Mouse (Mus musculus): ENCODE measurements around the gene Iqcj. TPM values are rescaled to one million over a fixed set of nuclear protein-coding genes. Genes with fewer than 3 reads are reported as not detected.

Iqcj gene
- polyA plus RNA-seq (2014; fragmentation: Nextera tagmentation; extraction: Ambion mirVana) = not detected in 2 replicates

DNA sequence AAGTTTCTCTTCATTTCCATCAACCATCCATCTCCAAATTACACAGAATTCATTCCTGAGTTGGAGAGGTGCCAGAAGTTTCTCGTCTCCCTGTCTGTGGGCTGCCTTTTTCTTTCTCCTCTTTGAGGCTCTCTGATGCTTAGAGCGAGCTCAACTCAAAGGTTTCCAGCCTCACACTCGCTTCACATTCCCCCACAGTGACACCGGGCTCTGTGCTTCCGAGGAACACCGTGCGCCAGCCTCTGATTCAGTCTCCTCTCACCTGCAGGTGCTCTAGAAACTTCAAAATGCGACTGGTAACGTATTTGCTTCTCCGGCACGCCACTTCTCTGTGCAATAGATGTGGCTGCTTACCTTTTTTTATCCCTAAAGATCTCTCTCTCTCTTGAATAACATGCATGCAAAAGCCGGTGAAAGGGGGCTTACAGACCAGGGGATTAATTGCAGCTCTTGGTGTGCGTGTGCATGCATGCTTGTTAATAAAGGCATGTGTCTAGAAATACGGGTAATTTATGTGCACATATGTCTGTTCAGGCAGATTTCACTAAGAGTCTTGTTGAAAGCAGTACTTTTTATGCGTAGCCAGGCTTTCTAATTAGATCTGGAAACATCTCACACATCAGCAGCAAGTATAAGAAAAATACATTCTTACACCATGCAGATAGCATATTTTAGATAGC lies at the start of gene Iqcj, which contains the start of gene Iqschfp:
Gene Iqcj (plus strand): TSS at position 195 of the 680 bp plus-strand sequence.
Gene Iqschfp (plus strand): TSS at position 207 of the 680 bp plus-strand sequence.
- Histone ChIP-seq H3K27ac (ENCODE audit: low read depth, low read length) (no peak within 1 kb of the TSS), H3K4me2 (no peak within 1 kb of the TSS), H3K36me3 (ENCODE audit: control insufficient read depth, insufficient read depth, low read length) (no peaks in the 10 kb centered on the region), H3K4me1 (ENCODE audit: control insufficient read depth, insufficient read depth, low read length) (no peaks in the 10 kb centered on the region), H3K9me3 (replicated peaks; ENCODE audit: control insufficient read depth, low read length) (no peaks in the 10 kb centered on the region), H3K27me3 (ENCODE audit: control insufficient read depth, insufficient read depth, low read length) (no peaks in the 10 kb centered on the region), H3K9ac (ENCODE audit: low read depth, low read length) (no peak within 1 kb of the TSS), H3K4me3 (ENCODE audit: low read depth, low read length) (no peak within 1 kb of the TSS)
- no peak for ATAC-seq (replicated peaks; ENCODE audit: insufficient number of reproducible peaks, low FRiP score, low TSS enrichment)
- WGBS (ENCODE audit: insufficient replicate concordance) = 70% methylated on average over 15 of the region's 15 CpGs

- Histone ChIP-seq H3K27ac (ENCODE audit: low read depth, low read length) (no peak overlapping the region), H3K9me3 (replicated peaks; ENCODE audit: control insufficient read depth, low read length) (no peaks in the 10 kb centered on the region), H3K4me2 (no peak overlapping the region), H3K36me3 (ENCODE audit: control insufficient read depth, insufficient read depth, low read length) (no peaks in the 10 kb centered on the region), H3K4me3 (ENCODE audit: low read depth, low read length) (no peak overlapping the region), H3K27me3 (ENCODE audit: control insufficient read depth, insufficient read depth, low read length) (no peaks in the 10 kb centered on the region), H3K4me1 (ENCODE audit: control insufficient read depth, insufficient read depth, low read length) (no peaks in the 10 kb centered on the region), H3K9ac (ENCODE audit: low read depth, low read length) (no peak overlapping the region)
- ATAC-seq (replicated peaks; ENCODE audit: insufficient number of reproducible peaks, low FRiP score, low TSS enrichment) = no peak
- 80% methylated on average over 5 of the region's 5 CpGs for WGBS (ENCODE audit: insufficient replicate concordance)
Measured at GRCm38 (mm10) chr3:67852397-67852796, 39.6 kb upstream of the Iqcj start.

DNA sequence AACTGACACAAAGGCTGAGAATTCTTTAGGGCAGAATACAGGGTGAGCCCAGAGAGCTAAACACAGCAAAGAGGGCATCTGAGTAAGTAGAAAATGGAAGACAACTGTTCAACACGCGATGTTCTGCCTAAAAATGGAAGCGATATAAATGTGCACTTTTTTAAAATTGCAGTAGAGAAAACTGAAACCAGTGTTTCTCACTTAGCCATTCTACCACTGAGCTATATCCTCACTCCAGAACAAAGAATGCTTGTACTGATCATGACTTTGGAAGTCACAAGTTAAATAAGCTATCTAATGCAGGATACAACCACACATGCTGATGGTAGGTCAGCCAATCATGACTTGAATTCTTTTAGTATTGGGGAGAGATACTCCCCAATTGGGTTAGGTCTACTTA lies 30.5 kb upstream of the Iqcj start:
- Histone ChIP-seq H3K4me1 (ENCODE audit: control insufficient read depth, insufficient read depth, low read length) (no peaks in the 10 kb centered on the region), H3K27ac (ENCODE audit: low read depth, low read length) (no peak overlapping the region), H3K4me3 (ENCODE audit: low read depth, low read length) (no peak overlapping the region), H3K4me2 (no peak overlapping the region), H3K36me3 (ENCODE audit: control insufficient read depth, insufficient read depth, low read length) (no peaks in the 10 kb centered on the region), H3K9ac (ENCODE audit: low read depth, low read length) (no peak overlapping the region), H3K27me3 (ENCODE audit: control insufficient read depth, insufficient read depth, low read length) (no peaks in the 10 kb centered on the region), H3K9me3 (replicated peaks; ENCODE audit: control insufficient read depth, low read length) (no peaks in the 10 kb centered on the region)
- WGBS (ENCODE audit: insufficient replicate concordance) = 75% methylated on average over 3 of the region's 3 CpGs
- no peak for ATAC-seq (replicated peaks; ENCODE audit: insufficient number of reproducible peaks, low FRiP score, low TSS enrichment)

DNA sequence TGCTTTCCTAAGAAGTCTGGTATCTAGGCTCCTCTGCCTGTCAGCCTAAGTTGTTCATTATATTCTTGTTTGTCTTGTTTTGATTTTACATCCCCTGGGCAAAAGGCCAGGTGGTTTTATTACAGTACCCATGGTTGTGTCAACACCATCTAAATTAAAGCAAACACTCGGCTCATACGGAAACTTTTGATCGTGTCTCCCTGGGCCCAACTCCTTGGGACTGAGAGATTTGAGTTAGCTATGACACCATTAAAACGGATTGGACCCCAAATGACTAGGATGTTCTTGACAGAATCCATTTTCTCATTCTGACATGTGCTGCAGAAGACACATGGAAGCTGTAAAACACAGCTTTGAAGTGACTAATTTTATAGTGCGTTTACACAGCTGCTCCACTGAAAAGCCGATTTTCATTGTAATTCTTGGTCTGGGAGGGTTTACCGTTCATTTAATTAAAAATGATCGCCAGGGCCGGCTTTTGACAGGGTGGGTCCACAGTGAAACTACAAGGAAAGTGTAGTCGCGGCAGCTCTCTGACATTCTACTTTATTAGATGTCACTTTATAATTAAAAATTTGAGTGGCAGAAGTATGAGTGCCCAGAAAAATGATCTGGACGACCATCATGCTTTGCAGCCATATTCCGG lies 24.5 kb upstream of the Iqcj start:
- no peaks in the 10 kb centered on the region for H3K9me3 ChIP-seq (replicated peaks; ENCODE audit: control insufficient read depth, low read length)
- 74% methylated on average over 13 of the region's 13 CpGs for WGBS (ENCODE audit: insufficient replicate concordance)
- no peaks in the 10 kb centered on the region for H3K27me3 ChIP-seq (ENCODE audit: control insufficient read depth, insufficient read depth, low read length)
- ATAC-seq (replicated peaks; ENCODE audit: insufficient number of reproducible peaks, low FRiP score, low TSS enrichment) = no peak
- H3K4me3 ChIP-seq (ENCODE audit: low read depth, low read length) = no peak overlapping the region
- no peaks in the 10 kb centered on the region for H3K4me1 ChIP-seq (ENCODE audit: control insufficient read depth, insufficient read depth, low read length)
- no peak overlapping the region for H3K27ac ChIP-seq (ENCODE audit: low read depth, low read length)
- no peak overlapping the region for H3K4me2 ChIP-seq
- no peak overlapping the region for H3K9ac ChIP-seq (ENCODE audit: low read depth, low read length)
- no peaks in the 10 kb centered on the region for H3K36me3 ChIP-seq (ENCODE audit: control insufficient read depth, insufficient read depth, low read length)

DNA sequence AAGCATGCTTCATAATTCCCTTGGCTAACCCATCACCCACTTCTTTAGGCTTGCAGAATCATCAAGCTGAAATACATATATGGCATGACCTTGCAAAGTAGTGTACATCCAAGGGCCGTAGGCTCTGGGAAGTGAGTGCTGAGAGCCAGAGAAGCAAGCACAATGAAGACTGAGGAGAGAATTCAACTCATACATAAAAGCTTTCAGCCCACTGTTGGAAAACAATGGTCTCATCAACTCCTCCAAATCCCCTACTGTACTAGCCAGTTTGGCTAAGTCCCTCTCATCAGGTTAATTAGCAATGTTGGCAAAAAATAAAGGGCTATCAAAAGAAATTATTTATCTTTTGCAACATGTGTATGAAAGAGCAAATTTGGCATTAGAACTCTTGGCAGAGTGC lies 22.6 kb upstream of the Iqcj start:
- no peak for ATAC-seq (replicated peaks; ENCODE audit: insufficient number of reproducible peaks, low FRiP score, low TSS enrichment)
- H3K4me1 ChIP-seq (ENCODE audit: control insufficient read depth, insufficient read depth, low read length) = no peaks in the 10 kb centered on the region
- 87% methylated on average over 1 of the region's 1 CpGs for WGBS (ENCODE audit: insufficient replicate concordance)
- H3K27ac ChIP-seq (ENCODE audit: low read depth, low read length) = no peak overlapping the region
- H3K9me3 ChIP-seq (replicated peaks; ENCODE audit: control insufficient read depth, low read length) = no peaks in the 10 kb centered on the region
- no peak overlapping the region for H3K4me2 ChIP-seq
- H3K4me3 ChIP-seq (ENCODE audit: low read depth, low read length) = no peak overlapping the region
- no peaks in the 10 kb centered on the region for H3K36me3 ChIP-seq (ENCODE audit: control insufficient read depth, insufficient read depth, low read length)
- H3K9ac ChIP-seq (ENCODE audit: low read depth, low read length) = no peak overlapping the region
- H3K27me3 ChIP-seq (ENCODE audit: control insufficient read depth, insufficient read depth, low read length) = no peaks in the 10 kb centered on the region

DNA sequence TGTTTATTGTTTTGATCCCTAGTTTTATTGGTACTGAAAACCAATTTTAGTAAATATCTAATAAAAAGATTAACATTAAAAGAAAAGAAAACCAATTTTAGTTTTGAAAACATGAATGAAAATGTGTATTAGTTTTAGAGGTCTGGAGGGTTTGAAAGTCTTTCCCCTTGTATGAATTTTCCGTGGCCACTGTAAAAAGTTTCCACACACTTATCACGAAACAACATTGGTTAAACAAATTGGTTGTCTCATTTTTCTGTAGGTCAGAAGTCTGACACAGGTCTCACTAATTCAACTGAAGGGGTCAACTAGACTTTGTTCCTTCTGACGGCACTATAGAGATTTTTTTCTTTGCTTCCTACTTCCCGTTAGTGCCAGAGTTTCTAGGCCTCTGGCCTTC lies 14.8 kb upstream of the Iqcj start:
- no peaks in the 10 kb centered on the region for H3K27me3 ChIP-seq (ENCODE audit: control insufficient read depth, insufficient read depth, low read length)
- no peak overlapping the region for H3K27ac ChIP-seq (ENCODE audit: low read depth, low read length)
- no peak overlapping the region for H3K4me2 ChIP-seq
- H3K9me3 ChIP-seq (replicated peaks; ENCODE audit: control insufficient read depth, low read length) = no peaks in the 10 kb centered on the region
- no peak for ATAC-seq (replicated peaks; ENCODE audit: insufficient number of reproducible peaks, low FRiP score, low TSS enrichment)
- no peak overlapping the region for H3K9ac ChIP-seq (ENCODE audit: low read depth, low read length)
- 55% methylated on average over 4 of the region's 4 CpGs for WGBS (ENCODE audit: insufficient replicate concordance)
- H3K4me3 ChIP-seq (ENCODE audit: low read depth, low read length) = no peak overlapping the region
- H3K36me3 ChIP-seq (ENCODE audit: control insufficient read depth, insufficient read depth, low read length) = no peaks in the 10 kb centered on the region
- no peaks in the 10 kb centered on the region for H3K4me1 ChIP-seq (ENCODE audit: control insufficient read depth, insufficient read depth, low read length)

GRCm38 (mm10) chr3:67884335-67884734 lies 7.7 kb upstream of the Iqcj start:
- 73% methylated on average over 3 of the region's 3 CpGs for WGBS (ENCODE audit: insufficient replicate concordance)
- Histone ChIP-seq H3K4me2 (no peak overlapping the region), H3K27ac (ENCODE audit: low read depth, low read length) (no peak overlapping the region), H3K9ac (ENCODE audit: low read depth, low read length) (no peak overlapping the region), H3K9me3 (replicated peaks; ENCODE audit: control insufficient read depth, low read length) (no peaks in the 10 kb centered on the region), H3K27me3 (ENCODE audit: control insufficient read depth, insufficient read depth, low read length) (no peaks in the 10 kb centered on the region), H3K4me1 (ENCODE audit: control insufficient read depth, insufficient read depth, low read length) (no peaks in the 10 kb centered on the region), H3K36me3 (ENCODE audit: control insufficient read depth, insufficient read depth, low read length) (no peaks in the 10 kb centered on the region), H3K4me3 (ENCODE audit: low read depth, low read length) (no peak overlapping the region)
- no peak for ATAC-seq (replicated peaks; ENCODE audit: insufficient number of reproducible peaks, low FRiP score, low TSS enrichment)

GRCm38 (mm10) chr3:67886176-67886575 lies 5.8 kb upstream of the Iqcj start:
- Histone ChIP-seq H3K4me3 (ENCODE audit: low read depth, low read length) (no peak overlapping the region), H3K9ac (ENCODE audit: low read depth, low read length) (no peak overlapping the region), H3K36me3 (ENCODE audit: control insufficient read depth, insufficient read depth, low read length) (no peaks in the 10 kb centered on the region), H3K27me3 (ENCODE audit: control insufficient read depth, insufficient read depth, low read length) (no peaks in the 10 kb centered on the region), H3K27ac (ENCODE audit: low read depth, low read length) (no peak overlapping the region), H3K4me1 (ENCODE audit: control insufficient read depth, insufficient read depth, low read length) (no peaks in the 10 kb centered on the region), H3K4me2 (no peak overlapping the region), H3K9me3 (replicated peaks; ENCODE audit: control insufficient read depth, low read length) (no peaks in the 10 kb centered on the region)
- ATAC-seq (replicated peaks; ENCODE audit: insufficient number of reproducible peaks, low FRiP score, low TSS enrichment) = no peak
- WGBS (ENCODE audit: insufficient replicate concordance) = 85% methylated on average over 1 of the region's 1 CpGs

GRCm38 (mm10) chr3:67887251-67887650 lies 4.8 kb upstream of the Iqcj start:
- Histone ChIP-seq H3K4me1 (ENCODE audit: control insufficient read depth, insufficient read depth, low read length) (no peaks in the 10 kb centered on the region), H3K36me3 (ENCODE audit: control insufficient read depth, insufficient read depth, low read length) (no peaks in the 10 kb centered on the region), H3K9ac (ENCODE audit: low read depth, low read length) (no peak overlapping the region), H3K4me3 (ENCODE audit: low read depth, low read length) (no peak overlapping the region), H3K27me3 (ENCODE audit: control insufficient read depth, insufficient read depth, low read length) (no peaks in the 10 kb centered on the region), H3K4me2 (no peak overlapping the region), H3K27ac (ENCODE audit: low read depth, low read length) (no peak overlapping the region), H3K9me3 (replicated peaks; ENCODE audit: control insufficient read depth, low read length) (no peaks in the 10 kb centered on the region)
- ATAC-seq (replicated peaks; ENCODE audit: insufficient number of reproducible peaks, low FRiP score, low TSS enrichment) = no peak

Data from heart, embryonic 11.5 days (tissue).